16 mouse cellular contexts compared by ENCODE assay signal in genomic region chrX:75978562-75978961, GRCm38 (mm10).
A peak's percentile ranks its signal among the peaks of the same experiment; 100 is the strongest.
DNase-seq lines count a peak whose midpoint lies in the region; ATAC-seq and TF ChIP-seq lines count a peak whose summit lies in the region.
"Had no signal": no experiment of that assay in that cellular context is flagged by ENCODE, and none has a peak within 500 bp of the region (broad histone marks: within the 10 kb centered on the region; RNA-seq: fewer than 3 reads in every experiment).

No protein-coding gene starts in this region.

- H3K9me3 ChIP-seq in kidney, embryonic 15.5 days (replicated peaks) = no peaks in the 10 kb centered on the region
- no peaks in the 10 kb centered on the region for H3K9me3 ChIP-seq in lung, embryonic 16.5 days (ENCODE audit: control insufficient read depth, low read length)
- H3K9me3 ChIP-seq: forebrain, embryonic 12.5 days; limb, embryonic 12.5 days; midbrain, embryonic 12.5 days had no signal

- H3K9ac ChIP-seq in kidney, embryonic 15.5 days = no peak overlapping the region
- no peak overlapping the region for H3K9ac ChIP-seq in lung, embryonic 16.5 days (ENCODE audit: low read length)
- H3K9ac ChIP-seq: forebrain, embryonic 12.5 days; limb, embryonic 12.5 days; midbrain, embryonic 12.5 days had no signal

- TF ChIP-seq CTCF in embryonic fibroblast, embryonic 13.5 days (IDR thresholded peaks at IDR 0.05; ENCODE audit: borderline replicate concordance, insufficient read depth, low read length) = no peak
- TF ChIP-seq CTCF in left cerebral cortex, adult 2 months (IDR thresholded peaks at IDR 0.05) = no peak

- DNase-seq in kidney, postnatal 25 days = no peak
- DNase-seq in lung, postnatal 14 days = no peak
- no peak for DNase-seq in left cerebral cortex, adult 2 months (ENCODE audit: extremely low spot score in 1 of 2, low spot score in 2 of 2)
- DNase-seq in gastrocnemius, postnatal 14 days = no peak
- DNase-seq: cerebellum, adult 18-20 months; heart, adult 11 months; lung, adult 18-20 months; right cerebral cortex, postnatal 25 days had no signal

- H3K36me3 ChIP-seq in kidney, embryonic 15.5 days = no peaks in the 10 kb centered on the region
- H3K36me3 ChIP-seq in lung, embryonic 16.5 days (ENCODE audit: control insufficient read depth, insufficient read depth, low read length) = no peaks in the 10 kb centered on the region
- H3K36me3 ChIP-seq: forebrain, embryonic 12.5 days; limb, embryonic 12.5 days; midbrain, embryonic 12.5 days had no signal

- ATAC-seq in kidney, embryonic 15.5 days (replicated peaks; ENCODE audit: low FRiP score) = no peak
- ATAC-seq in lung, embryonic 16.5 days (ENCODE audit: low read depth) = 0 out of 2 replicates have a peak, but pooled peaks have one; percentile 26
- ATAC-seq: inflammation-experienced regulatory T-cells, adult 6 months had no signal

- no peak overlapping the region for H3K4me2 ChIP-seq in kidney, embryonic 15.5 days
- no peak overlapping the region for H3K4me2 ChIP-seq in lung, embryonic 16.5 days (ENCODE audit: low read depth, low read length)
- H3K4me2 ChIP-seq: forebrain, embryonic 12.5 days; limb, embryonic 12.5 days; midbrain, embryonic 12.5 days had no signal

- H3K4me1 ChIP-seq in kidney, embryonic 15.5 days = no peaks in the 10 kb centered on the region
- H3K4me1 ChIP-seq in lung, embryonic 16.5 days (replicated peaks; ENCODE audit: control insufficient read depth, insufficient read depth, low read length) = no peaks in the 10 kb centered on the region
- no peaks in the 10 kb centered on the region for H3K4me1 ChIP-seq in embryonic fibroblast, embryonic 13.5 days (ENCODE audit: control insufficient read depth, insufficient read depth, low read length)
- H3K4me1 ChIP-seq: forebrain, embryonic 12.5 days; limb, embryonic 12.5 days; midbrain, embryonic 12.5 days had no signal

- no peak overlapping the region for H3K4me3 ChIP-seq in kidney, embryonic 15.5 days (replicated peaks)
- no peak overlapping the region for H3K4me3 ChIP-seq in lung, embryonic 16.5 days (ENCODE audit: low read length)
- H3K4me3 ChIP-seq in embryonic fibroblast, embryonic 13.5 days (ENCODE audit: insufficient read depth, low read length) = no peak overlapping the region
- no peak overlapping the region for H3K4me3 ChIP-seq in left cerebral cortex, adult 2 months
- H3K4me3 ChIP-seq: forebrain, embryonic 12.5 days; limb, embryonic 12.5 days; midbrain, embryonic 12.5 days had no signal

- no peak for TF ChIP-seq POLR2A in embryonic fibroblast, embryonic 13.5 days (IDR thresholded peaks at IDR 0.05; ENCODE audit: low read depth, low read length)

- 44% methylated on average over 3 of the region's 3 CpGs for WGBS in kidney, embryonic 15.5 days
- 64% methylated on average over 3 of the region's 3 CpGs for WGBS in lung, embryonic 16.5 days

- intact Hi-C loops in left cerebral cortex, adult 2 months (cut with DNase I) = no loop called here
- intact Hi-C loops in gastrocnemius, postnatal 14 days (cut with DNase I; ENCODE audit: low total_unique reads) = no loop called here

- 0 out of 2 replicates have a peak overlapping the region, but pooled peaks have one; percentile 37 for H3K27ac ChIP-seq in kidney, embryonic 15.5 days
- peak overlapping the region; percentile 27; the same call in 1 of the 2 replicates for H3K27ac ChIP-seq in lung, embryonic 16.5 days (ENCODE audit: low read length)
- peak overlapping the region; percentile 35 for H3K27ac ChIP-seq in embryonic fibroblast, embryonic 13.5 days (ENCODE audit: insufficient read depth, low read length)
- H3K27ac ChIP-seq in left cerebral cortex, adult 2 months = no peak overlapping the region
- H3K27ac ChIP-seq: forebrain, embryonic 12.5 days; midbrain, embryonic 12.5 days had no signal

- no peaks in the 10 kb centered on the region for H3K27me3 ChIP-seq in kidney, embryonic 15.5 days
- no peaks in the 10 kb centered on the region for H3K27me3 ChIP-seq in lung, embryonic 16.5 days (ENCODE audit: control insufficient read depth, insufficient read depth, low read depth, low read length)
- H3K27me3 ChIP-seq: CH12.LX; forebrain, embryonic 12.5 days; limb, embryonic 12.5 days; midbrain, embryonic 12.5 days had no signal
